Mouse (Mus musculus): Measurements from ENCODE around the gene Mtmr12. TPM values are rescaled to one million over a fixed set of nuclear protein-coding genes. Genes with fewer than 3 reads are reported as not detected.
"Not testable (repeated sequence)": the region's sequence is repeated elsewhere in the genome, so short reads cannot be mapped to it uniquely, and the experiment has no call there.

Mtmr12 gene
- polyA plus RNA-seq, 1 experiment from 2014 or later = 15.4 TPM

DNA sequence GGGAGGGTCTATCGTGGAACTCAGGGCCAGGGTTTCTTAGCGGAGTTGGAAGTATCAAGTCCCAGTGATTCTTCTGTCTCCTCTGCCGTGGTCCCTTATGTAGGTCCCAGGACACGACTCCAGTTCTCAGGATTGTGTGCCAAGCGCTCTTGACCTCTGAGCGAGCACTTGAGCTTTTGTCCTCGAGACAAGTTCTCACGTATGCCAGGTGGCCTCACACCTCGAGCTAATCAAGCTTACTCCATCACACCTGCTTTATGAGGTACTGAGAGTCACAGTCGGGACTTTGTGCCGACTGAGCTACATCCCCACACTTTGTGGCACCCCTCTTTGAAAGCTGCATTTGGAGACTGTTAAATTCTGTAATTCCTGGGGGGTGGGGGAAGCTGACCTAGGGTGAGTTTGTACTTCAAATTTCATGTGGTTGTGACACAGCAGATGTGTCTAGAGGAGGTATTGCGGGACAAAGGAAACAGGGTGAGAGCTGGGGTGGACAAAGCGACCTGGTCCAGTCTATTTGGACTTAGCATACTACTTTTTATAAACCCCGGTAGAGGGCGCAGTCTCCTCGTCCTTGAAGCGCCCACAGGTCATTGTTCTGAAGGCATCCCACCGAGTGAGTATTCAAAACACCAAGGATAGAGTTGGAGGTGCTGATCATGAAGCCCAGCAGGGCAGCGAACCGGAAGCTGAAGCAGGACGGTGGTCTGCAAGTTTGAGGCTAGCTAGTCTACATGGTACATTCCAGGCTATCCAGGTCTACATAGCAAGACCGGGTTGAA, 8.2 kb upstream of the Mtmr12 start:
- H3K9me3 ChIP-seq (ENCODE audit: control insufficient read depth, low read length) = no peaks in the 10 kb centered on the region
- H3K27ac ChIP-seq (replicated peaks in 1 of 2; ENCODE audit: control insufficient read depth in 1 of 2, insufficient read depth in 1 of 2, low read depth in 2 of 2, low read length in 2 of 2) = no peak overlapping the region

DNA sequence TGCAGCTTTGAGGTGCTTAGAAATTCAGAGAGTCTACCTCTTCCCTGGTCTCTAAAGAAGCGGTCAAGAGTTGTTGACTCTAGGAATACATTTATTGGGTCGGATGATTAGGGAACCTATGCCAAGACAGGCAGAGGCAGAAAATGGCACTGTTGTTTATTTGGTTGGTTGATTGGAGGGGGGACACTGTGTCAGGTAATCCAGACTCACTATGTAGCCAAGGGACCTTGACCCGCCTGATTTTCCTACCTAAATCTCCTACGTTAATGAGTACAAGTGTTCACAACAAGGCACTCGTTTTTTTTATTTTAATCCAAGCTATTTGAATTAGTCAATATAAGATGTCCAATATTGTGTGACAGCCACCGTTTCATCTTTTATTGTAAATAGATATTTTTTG, 7.5 kb upstream of the Mtmr12 start:
- Histone ChIP-seq H3K9ac (ENCODE audit: low read length) (0 out of 2 replicates have a peak overlapping the region, but pooled peaks have one; percentile 41), H3K4me3 (ENCODE audit: control insufficient read depth in 1 of 2, insufficient read depth in 1 of 2, low read depth in 1 of 2, low read length in 2 of 2) (no peak overlapping the region), H3K27me3 (ENCODE audit: control insufficient read depth, insufficient read depth, low read length) (no peaks in the 10 kb centered on the region), H3K27ac (replicated peaks in 1 of 2; ENCODE audit: control insufficient read depth in 1 of 2, insufficient read depth in 1 of 2, low read depth in 2 of 2, low read length in 2 of 2) (no peak overlapping the region), H3K9me3 (ENCODE audit: control insufficient read depth, low read length) (no peaks in the 10 kb centered on the region), H3K4me2 (ENCODE audit: low read length) (peak overlapping the region; percentile 52), H3K36me3 (ENCODE audit: control insufficient read depth, insufficient read depth, low read length) (no peaks in the 10 kb centered on the region), H3K4me1 (ENCODE audit: control insufficient read depth in 2 of 2, insufficient read depth in 2 of 2, low read length in 2 of 2) (peaks cover 27 to 30% of the 10 kb centered on the region in 2 experiments)
- no peak for ATAC-seq (ENCODE audit: insufficient number of reproducible peaks, insufficient read depth, low FRiP score, low read depth)
- WGBS = 81% methylated on average over 6 of the region's 6 CpGs

More for the DNA sequence above, 8.2 kb upstream of the Mtmr12 start:
- H3K9ac ChIP-seq (ENCODE audit: low read length) = peak overlapping the region; percentile 41; the same call in 1 of the 2 replicates
- ATAC-seq (ENCODE audit: insufficient number of reproducible peaks, insufficient read depth, low FRiP score, low read depth) = 0 out of 2 replicates have a peak, but pooled peaks have one; percentile 11
- WGBS = 23% methylated on average over 22 of the region's 22 CpGs
- no peak overlapping the region for H3K4me3 ChIP-seq (ENCODE audit: control insufficient read depth in 1 of 2, insufficient read depth in 1 of 2, low read depth in 1 of 2, low read length in 2 of 2)
- peak overlapping the region; percentile 52 for H3K4me2 ChIP-seq (ENCODE audit: low read length)
- H3K27me3 ChIP-seq (ENCODE audit: control insufficient read depth, insufficient read depth, low read length) = no peaks in the 10 kb centered on the region
- no peaks in the 10 kb centered on the region for H3K36me3 ChIP-seq (ENCODE audit: control insufficient read depth, insufficient read depth, low read length)
- H3K4me1 ChIP-seq (ENCODE audit: control insufficient read depth in 2 of 2, insufficient read depth in 2 of 2, low read length in 2 of 2) = peaks cover 27 to 30% of the 10 kb centered on the region in 2 experiments

DNA sequence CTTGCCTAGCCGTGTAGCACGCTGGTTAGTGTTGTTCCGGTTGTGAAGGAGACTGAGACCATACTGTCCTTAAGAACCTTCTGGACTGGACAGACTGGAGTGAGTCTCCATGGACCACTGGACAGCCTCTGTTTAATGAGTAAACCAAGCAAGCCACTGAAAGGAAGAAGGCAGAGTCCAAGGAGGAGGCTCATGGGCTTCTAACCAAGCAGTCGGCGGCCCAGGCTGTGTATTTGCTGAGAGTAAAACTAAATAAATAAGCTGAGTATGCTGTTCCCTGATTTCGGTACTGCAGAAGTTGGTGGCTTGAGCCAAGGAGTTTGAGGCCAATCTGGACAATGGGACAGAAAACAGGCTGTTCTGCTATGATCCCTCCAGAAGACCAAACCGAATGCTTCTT, 4.8 kb upstream of the Mtmr12 start:
- H3K9me3 ChIP-seq (ENCODE audit: control insufficient read depth, low read length) = no peaks in the 10 kb centered on the region
- H3K4me1 ChIP-seq (ENCODE audit: control insufficient read depth in 2 of 2, insufficient read depth in 2 of 2, low read length in 2 of 2) = peaks cover 17 to 19% of the 10 kb centered on the region in 2 experiments
- no peak overlapping the region for H3K27ac ChIP-seq (replicated peaks in 1 of 2; ENCODE audit: control insufficient read depth in 1 of 2, insufficient read depth in 1 of 2, low read depth in 2 of 2, low read length in 2 of 2)
- no peak overlapping the region for H3K4me2 ChIP-seq (ENCODE audit: low read length)
- H3K36me3 ChIP-seq (ENCODE audit: control insufficient read depth, insufficient read depth, low read length) = no peaks in the 10 kb centered on the region
- H3K4me3 ChIP-seq (ENCODE audit: control insufficient read depth in 1 of 2, insufficient read depth in 1 of 2, low read depth in 1 of 2, low read length in 2 of 2) = no peak overlapping the region
- no peak overlapping the region for H3K9ac ChIP-seq (ENCODE audit: low read length)
- WGBS = 90% methylated on average over 7 of the region's 7 CpGs
- no peaks in the 10 kb centered on the region for H3K27me3 ChIP-seq (ENCODE audit: control insufficient read depth, insufficient read depth, low read length)
- no peak for ATAC-seq (ENCODE audit: insufficient number of reproducible peaks, insufficient read depth, low FRiP score, low read depth)

GRCm38 (mm10) chr15:12201856-12202255, 3.0 kb upstream of the Mtmr12 start:
- ATAC-seq (ENCODE audit: insufficient number of reproducible peaks, insufficient read depth, low FRiP score, low read depth) = no peak
- no peak overlapping the region for H3K27ac ChIP-seq (replicated peaks in 1 of 2; ENCODE audit: control insufficient read depth in 1 of 2, insufficient read depth in 1 of 2, low read depth in 2 of 2, low read length in 2 of 2)
- H3K9me3 ChIP-seq (ENCODE audit: control insufficient read depth, low read length) = no peaks in the 10 kb centered on the region
- H3K4me3 ChIP-seq (ENCODE audit: control insufficient read depth in 1 of 2, insufficient read depth in 1 of 2, low read depth in 1 of 2, low read length in 2 of 2) = no peak overlapping the region
- no peaks in the 10 kb centered on the region for H3K36me3 ChIP-seq (ENCODE audit: control insufficient read depth, insufficient read depth, low read length)
- H3K4me2 ChIP-seq (ENCODE audit: low read length) = no peak overlapping the region
- H3K27me3 ChIP-seq (ENCODE audit: control insufficient read depth, insufficient read depth, low read length) = no peaks in the 10 kb centered on the region
- H3K9ac ChIP-seq (ENCODE audit: low read length) = no peak overlapping the region
- peaks cover 18 to 26% of the 10 kb centered on the region in 2 experiments for H3K4me1 ChIP-seq (ENCODE audit: control insufficient read depth in 2 of 2, insufficient read depth in 2 of 2, low read length in 2 of 2)

- peaks cover 2% of the 10 kb centered on the region; the same call in 1 of the 2 replicates for H3K36me3 ChIP-seq (ENCODE audit: control insufficient read depth, insufficient read depth, low read length)
- 83% methylated on average over 3 of the region's 3 CpGs for WGBS
- no peak overlapping the region for H3K4me2 ChIP-seq (ENCODE audit: low read length)
- peaks cover 17 to 29% of the 10 kb centered on the region in 2 experiments for H3K4me1 ChIP-seq (ENCODE audit: control insufficient read depth in 2 of 2, insufficient read depth in 2 of 2, low read length in 2 of 2)
- no peaks in the 10 kb centered on the region for H3K27me3 ChIP-seq (ENCODE audit: control insufficient read depth, insufficient read depth, low read length)
- no peak overlapping the region for H3K4me3 ChIP-seq (ENCODE audit: control insufficient read depth in 1 of 2, insufficient read depth in 1 of 2, low read depth in 1 of 2, low read length in 2 of 2)
- no peak overlapping the region for H3K27ac ChIP-seq (replicated peaks in 1 of 2; ENCODE audit: control insufficient read depth in 1 of 2, insufficient read depth in 1 of 2, low read depth in 2 of 2, low read length in 2 of 2)
- no peaks in the 10 kb centered on the region for H3K9me3 ChIP-seq (ENCODE audit: control insufficient read depth, low read length)
- no peak for ATAC-seq (ENCODE audit: insufficient number of reproducible peaks, insufficient read depth, low FRiP score, low read depth)
- no peak overlapping the region for H3K9ac ChIP-seq (ENCODE audit: low read length)
Observed at GRCm38 (mm10) chr15:12202456-12202855, 2.4 kb upstream of the Mtmr12 start.

GRCm38 (mm10) chr15:12203008-12203407, 1.8 kb upstream of the Mtmr12 start:
- not testable (repeated sequence) for H3K9ac ChIP-seq (ENCODE audit: low read length); H3K9me3 ChIP-seq (ENCODE audit: control insufficient read depth, low read length); H3K27me3 ChIP-seq (ENCODE audit: control insufficient read depth, insufficient read depth, low read length); H3K36me3 ChIP-seq (ENCODE audit: control insufficient read depth, insufficient read depth, low read length); H3K4me2 ChIP-seq (ENCODE audit: low read length); H3K27ac ChIP-seq (replicated peaks in 1 of 2; ENCODE audit: control insufficient read depth in 1 of 2, insufficient read depth in 1 of 2, low read depth in 2 of 2, low read length in 2 of 2); ATAC-seq (ENCODE audit: insufficient number of reproducible peaks, insufficient read depth, low FRiP score, low read depth); H3K4me3 ChIP-seq (ENCODE audit: control insufficient read depth in 1 of 2, insufficient read depth in 1 of 2, low read depth in 1 of 2, low read length in 2 of 2)
- 91% methylated on average over 5 of the region's 5 CpGs for WGBS
- H3K4me1 ChIP-seq (ENCODE audit: control insufficient read depth in 2 of 2, insufficient read depth in 2 of 2, low read length in 2 of 2) = peaks cover 20 to 34% of the 10 kb centered on the region in 2 experiments

DNA sequence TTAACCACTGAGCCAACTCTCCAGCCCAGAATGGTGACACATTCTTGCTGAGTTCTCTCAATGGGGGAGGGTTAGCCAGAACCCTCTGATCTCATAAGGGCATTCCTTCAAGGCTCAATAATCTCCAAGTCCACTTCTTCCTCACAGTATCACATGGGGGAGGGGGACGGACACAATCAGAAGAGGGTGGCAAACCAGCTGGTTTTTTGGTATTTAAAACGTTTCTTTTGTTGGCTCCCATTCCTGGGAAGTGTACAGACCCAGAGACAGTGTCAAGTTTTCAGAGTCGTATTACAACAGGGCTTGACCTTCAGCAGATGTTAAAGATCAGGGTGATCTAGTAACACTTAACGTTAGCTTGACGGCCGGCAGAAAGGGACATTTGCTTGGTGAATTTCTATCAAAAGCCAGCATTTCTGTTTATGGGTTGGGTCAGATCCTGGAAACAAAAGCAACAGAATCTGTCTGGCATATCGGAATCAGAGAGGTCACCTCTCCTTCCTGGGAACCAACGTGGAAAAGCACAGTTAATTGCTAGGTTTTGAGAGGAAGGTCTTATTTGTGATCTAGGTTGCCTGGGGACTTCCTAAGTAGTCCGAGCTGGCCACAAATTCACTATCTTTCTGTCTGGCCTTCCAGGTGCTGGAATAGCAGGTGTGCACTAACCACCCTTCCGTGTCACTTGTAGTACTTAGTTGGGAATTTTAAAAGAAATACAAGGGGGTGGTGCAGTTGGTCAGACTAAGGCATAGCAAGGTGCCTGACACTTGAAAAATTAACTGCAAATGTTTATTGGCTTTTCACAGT, 1.1 kb upstream of the Mtmr12 start:
- Histone ChIP-seq H3K27me3 (ENCODE audit: control insufficient read depth, insufficient read depth, low read length) (no peaks in the 10 kb centered on the region), H3K9me3 (ENCODE audit: control insufficient read depth, low read length) (no peaks in the 10 kb centered on the region), H3K36me3 (ENCODE audit: control insufficient read depth, insufficient read depth, low read length) (peaks cover 8% of the 10 kb centered on the region; the same call in 1 of the 2 replicates), H3K9ac (ENCODE audit: low read length) (peak overlapping the region; percentile 71), H3K4me1 (ENCODE audit: control insufficient read depth in 2 of 2, insufficient read depth in 2 of 2, low read length in 2 of 2) (peaks cover 20 to 34% of the 10 kb centered on the region in 2 experiments), H3K4me3 (ENCODE audit: control insufficient read depth in 1 of 2, insufficient read depth in 1 of 2, low read depth in 1 of 2, low read length in 2 of 2) (peak overlapping the region; percentile 55 to 96; a peak in 3 of 4 replicates), H3K27ac (replicated peaks in 1 of 2; ENCODE audit: control insufficient read depth in 1 of 2, insufficient read depth in 1 of 2, low read depth in 2 of 2, low read length in 2 of 2) (peak overlapping the region; percentile 88 to 94), H3K4me2 (ENCODE audit: low read length) (peak overlapping the region; percentile 75)
- ATAC-seq (ENCODE audit: insufficient number of reproducible peaks, insufficient read depth, low FRiP score, low read depth) = no peak
- 30% methylated on average over 10 of the region's 10 CpGs for WGBS

All from heart, embryonic 14.5 days (tissue).